Mouse (Mus musculus): ENCODE measurements around the gene Ephx3. TPM values are rescaled to one million over a fixed set of nuclear protein-coding genes. Genes with fewer than 3 reads are reported as not detected.

Ephx3 gene
- polyA plus RNA-seq, 1 experiment from 2014 or later: not detected

DNA sequence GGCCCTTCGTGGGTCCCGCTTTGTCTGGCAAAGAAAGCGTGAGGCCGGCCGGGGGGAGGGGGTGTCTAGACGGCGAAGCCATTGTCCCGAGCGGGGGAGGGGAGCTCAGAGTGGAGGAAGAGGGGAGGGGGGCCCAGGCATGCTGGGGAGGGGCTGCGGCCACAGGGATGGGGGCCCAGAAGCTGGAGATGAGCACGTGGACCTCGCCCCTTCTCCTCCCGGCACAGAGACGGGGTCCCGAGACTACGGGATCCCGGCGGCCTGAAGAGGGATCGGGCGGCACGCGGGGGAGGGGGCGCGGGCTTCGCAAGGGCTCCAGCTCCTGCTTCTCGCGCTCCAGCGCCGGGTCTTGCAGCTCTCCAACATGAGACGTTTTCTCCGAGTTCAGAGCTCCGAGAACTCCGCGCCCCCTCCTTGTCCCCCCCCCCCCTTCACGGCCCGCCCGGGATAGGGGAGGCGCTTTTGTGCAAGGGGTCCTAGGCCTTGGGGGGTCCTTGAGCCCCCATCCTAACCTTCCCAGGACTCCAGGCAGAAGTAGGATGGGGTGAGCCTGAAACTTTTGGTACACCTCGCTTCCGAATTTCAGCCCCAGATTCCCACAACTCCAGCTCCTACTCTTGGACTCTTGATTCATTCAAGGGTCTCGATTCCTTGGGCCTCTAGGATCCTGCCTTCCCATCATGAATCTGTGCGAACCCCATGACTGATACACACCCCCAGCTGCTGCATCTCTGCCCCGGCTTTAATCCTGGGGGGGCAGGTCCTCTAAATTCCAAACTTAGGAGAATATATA, 23.4 kb downstream of the Ephx3 start:
- Histone ChIP-seq H3K9ac (ENCODE audit: low read length) (peak overlapping the region; percentile 70), H3K4me1 (ENCODE audit: control insufficient read depth, insufficient read depth, low read length) (peaks cover 4% of the 10 kb centered on the region), H3K4me3 (ENCODE audit: low read depth, low read length) (peak overlapping the region; percentile 43), H3K4me2 (ENCODE audit: low read length) (peak overlapping the region; percentile 82), H3K27ac (ENCODE audit: low read depth, low read length) (peak overlapping the region; percentile 79), H3K9me3 (replicated peaks; ENCODE audit: control insufficient read depth, low read length) (no peaks in the 10 kb centered on the region), H3K27me3 (replicated peaks; ENCODE audit: control insufficient read depth, insufficient read depth, low read length) (no peaks in the 10 kb centered on the region), H3K36me3 (ENCODE audit: control insufficient read depth, insufficient read depth, low read length) (no peaks in the 10 kb centered on the region)
- under 1% methylated on average over 37 of the region's 43 CpGs for WGBS
- ATAC-seq (peak; percentile 69), DNase-seq (ENCODE audit: low spot score) (peak; percentile 91)

DNA sequence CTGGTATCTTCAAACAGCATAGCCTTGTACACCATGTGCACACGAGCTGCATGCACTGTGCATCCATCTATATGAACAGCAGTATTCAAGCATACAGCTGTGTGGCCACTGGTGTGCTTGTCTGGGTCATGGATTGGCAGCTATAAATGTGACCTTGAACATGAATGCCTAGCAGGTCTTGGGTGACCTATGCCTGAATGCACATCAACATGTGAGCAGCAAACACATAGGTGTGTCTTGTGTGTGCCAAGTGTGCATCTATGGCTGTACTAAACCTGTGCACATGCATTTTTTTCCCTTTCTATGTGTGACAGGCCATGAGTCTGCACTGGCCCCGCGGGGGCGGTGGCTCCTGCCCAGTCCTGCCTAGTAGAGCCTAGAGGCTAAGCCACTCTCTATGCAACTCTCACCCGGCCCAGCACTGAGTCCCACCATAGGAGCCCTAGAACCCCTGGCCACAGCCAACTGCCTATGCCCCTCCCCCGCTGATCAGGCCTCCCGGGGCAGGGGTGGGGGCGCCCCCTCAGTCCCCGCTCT, 24.0 kb downstream of the Ephx3 start:
- Histone ChIP-seq H3K4me2 (ENCODE audit: low read length) (peak overlapping the region; percentile 82), H3K27ac (ENCODE audit: low read depth, low read length) (peak overlapping the region; percentile 79), H3K4me3 (ENCODE audit: low read depth, low read length) (peak overlapping the region; percentile 43), H3K36me3 (ENCODE audit: control insufficient read depth, insufficient read depth, low read length) (no peaks in the 10 kb centered on the region), H3K9me3 (replicated peaks; ENCODE audit: control insufficient read depth, low read length) (no peaks in the 10 kb centered on the region), H3K27me3 (replicated peaks; ENCODE audit: control insufficient read depth, insufficient read depth, low read length) (no peaks in the 10 kb centered on the region), H3K9ac (ENCODE audit: low read length) (peak overlapping the region; percentile 70), H3K4me1 (ENCODE audit: control insufficient read depth, insufficient read depth, low read length) (peaks cover 4% of the 10 kb centered on the region)
- WGBS: 5% methylated on average over 9 of the region's 9 CpGs
- no peak for DNase-seq (ENCODE audit: low spot score)
- ATAC-seq: peak; percentile 77

DNA sequence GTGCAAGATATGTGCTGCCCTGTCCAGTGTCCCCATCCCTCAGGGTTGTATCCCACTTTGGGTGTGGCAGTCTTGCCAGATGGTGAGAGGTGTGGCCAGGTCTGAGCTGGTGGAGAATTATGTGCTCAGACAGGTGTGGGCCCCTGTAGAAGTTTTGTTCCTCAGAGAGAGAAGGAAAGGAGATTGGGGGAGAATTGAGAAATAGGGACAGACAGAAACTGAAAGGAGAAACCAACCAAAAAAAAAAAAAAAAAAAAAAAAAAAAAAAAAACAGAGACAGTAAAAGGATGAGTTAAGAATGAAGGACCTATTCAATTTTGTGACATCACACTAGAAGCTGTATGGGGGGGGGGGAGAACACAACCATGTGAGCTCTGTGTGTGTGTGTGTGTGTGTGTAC, 24.6 kb downstream of the Ephx3 start:
- Histone ChIP-seq H3K9ac (ENCODE audit: low read length) (no peak overlapping the region), H3K9me3 (replicated peaks; ENCODE audit: control insufficient read depth, low read length) (no peaks in the 10 kb centered on the region), H3K27me3 (replicated peaks; ENCODE audit: control insufficient read depth, insufficient read depth, low read length) (no peaks in the 10 kb centered on the region), H3K4me3 (ENCODE audit: low read depth, low read length) (no peak overlapping the region), H3K4me1 (ENCODE audit: control insufficient read depth, insufficient read depth, low read length) (peaks cover 4% of the 10 kb centered on the region), H3K4me2 (ENCODE audit: low read length) (no peak overlapping the region), H3K36me3 (ENCODE audit: control insufficient read depth, insufficient read depth, low read length) (no peaks in the 10 kb centered on the region), H3K27ac (ENCODE audit: low read depth, low read length) (peak overlapping the region; percentile 52; the same call in 1 of the 2 replicates)
- DNase-seq (ENCODE audit: low spot score): no peak
- ATAC-seq: no peak

DNA sequence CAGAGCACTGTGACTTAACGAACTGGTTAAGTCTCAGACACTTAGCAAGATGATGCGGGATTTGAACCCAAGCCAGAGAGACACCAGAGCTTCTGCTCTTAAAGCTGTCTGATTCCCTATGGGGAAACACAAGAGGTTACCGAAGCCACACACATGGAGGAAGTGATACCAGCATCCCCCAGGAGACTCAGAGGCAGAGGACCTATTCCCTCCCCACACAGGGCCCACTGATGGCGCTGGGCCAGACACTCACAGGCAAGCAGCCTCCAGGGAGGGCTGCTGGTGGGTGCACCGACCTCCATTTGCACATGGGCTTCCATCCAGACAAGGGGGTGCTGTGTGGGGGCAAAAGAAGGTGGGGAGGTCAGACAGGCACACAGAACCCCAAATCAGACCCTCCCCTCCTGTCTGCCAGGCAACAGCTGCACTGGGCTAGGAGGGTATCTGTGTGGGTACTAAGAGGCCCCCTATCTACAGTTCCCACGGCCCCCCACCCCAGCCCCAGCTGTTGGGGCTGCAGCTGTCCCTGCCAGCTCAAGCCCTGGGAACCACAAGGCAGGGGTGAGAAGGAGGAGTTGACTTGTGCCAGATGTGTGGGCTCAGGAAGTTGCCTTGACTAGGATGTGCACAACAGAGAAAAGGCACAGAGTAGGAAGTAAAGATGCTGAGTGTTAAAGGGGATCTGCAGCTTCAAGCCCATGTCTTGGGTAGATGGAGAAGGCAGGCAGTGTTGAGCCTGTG, 25.3 kb downstream of the Ephx3 start:
- Histone ChIP-seq H3K4me1 (ENCODE audit: control insufficient read depth, insufficient read depth, low read length) (peaks cover 4% of the 10 kb centered on the region), H3K9ac (ENCODE audit: low read length) (no peak overlapping the region), H3K36me3 (ENCODE audit: control insufficient read depth, insufficient read depth, low read length) (no peaks in the 10 kb centered on the region), H3K4me3 (ENCODE audit: low read depth, low read length) (no peak overlapping the region), H3K27ac (ENCODE audit: low read depth, low read length) (peak overlapping the region; percentile 52; the same call in 1 of the 2 replicates), H3K27me3 (replicated peaks; ENCODE audit: control insufficient read depth, insufficient read depth, low read length) (no peaks in the 10 kb centered on the region), H3K9me3 (replicated peaks; ENCODE audit: control insufficient read depth, low read length) (no peaks in the 10 kb centered on the region), H3K4me2 (ENCODE audit: low read length) (no peak overlapping the region)
- DNase-seq (ENCODE audit: low spot score) (peak; percentile 28), ATAC-seq (no peak)
- 58% methylated on average over 6 of the region's 6 CpGs for WGBS

DNA sequence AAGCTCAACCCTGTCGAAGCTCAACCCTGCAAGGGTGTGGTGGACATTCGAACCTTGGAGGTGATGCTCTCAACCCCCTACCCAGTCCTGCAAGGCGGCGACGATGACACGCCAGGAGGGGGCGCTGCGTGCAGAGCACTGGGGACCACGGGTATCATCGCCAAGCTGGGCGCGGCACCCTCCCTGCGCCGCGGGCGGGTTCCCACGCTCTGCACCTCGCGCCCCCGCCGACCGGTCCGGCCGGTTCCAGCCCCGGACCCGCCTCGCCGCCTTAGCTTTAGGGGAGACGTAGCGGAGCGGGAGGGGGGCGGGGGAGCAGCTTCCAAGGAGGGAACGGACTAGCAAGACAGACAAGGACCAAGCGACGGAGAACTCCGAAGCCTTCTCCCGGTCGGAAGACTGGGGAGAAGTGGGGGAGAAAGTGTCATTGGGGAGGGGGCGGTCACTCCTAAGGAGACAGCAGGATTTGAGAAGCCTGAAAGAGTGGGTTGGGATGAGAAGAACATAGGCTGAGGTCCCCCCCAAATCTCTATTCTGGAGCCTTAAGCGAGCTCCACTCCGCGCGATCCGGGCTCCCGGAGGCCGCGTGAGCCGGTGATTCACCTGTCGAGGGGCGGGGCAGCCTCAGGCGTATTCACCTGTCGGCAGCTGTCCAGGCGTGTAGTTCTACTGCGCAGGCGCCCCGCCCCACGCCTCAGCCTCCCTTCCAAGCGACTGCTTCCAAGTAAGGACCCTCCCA, 27.1 kb downstream of the Ephx3 start:
- Histone ChIP-seq H3K9me3 (replicated peaks; ENCODE audit: control insufficient read depth, low read length) (no peaks in the 10 kb centered on the region), H3K4me2 (ENCODE audit: low read length) (peak overlapping the region; percentile 88), H3K27ac (ENCODE audit: low read depth, low read length) (no peak overlapping the region), H3K27me3 (replicated peaks; ENCODE audit: control insufficient read depth, insufficient read depth, low read length) (no peaks in the 10 kb centered on the region), H3K36me3 (ENCODE audit: control insufficient read depth, insufficient read depth, low read length) (0 out of 2 replicates have a peak, but pooled peaks cover 5% of the 10 kb centered on the region), H3K9ac (ENCODE audit: low read length) (peak overlapping the region; percentile 67), H3K4me3 (ENCODE audit: low read depth, low read length) (peak overlapping the region; percentile 58), H3K4me1 (ENCODE audit: control insufficient read depth, insufficient read depth, low read length) (peaks cover 4% of the 10 kb centered on the region)
- ATAC-seq: peak; percentile 45
- peak; percentile 76 for DNase-seq (ENCODE audit: low spot score)
- WGBS: 2% methylated on average over 57 of the region's 58 CpGs

- H3K9ac ChIP-seq (ENCODE audit: low read length): no peak overlapping the region
- no peak overlapping the region for H3K4me3 ChIP-seq (ENCODE audit: low read depth, low read length)
- no peaks in the 10 kb centered on the region for H3K9me3 ChIP-seq (replicated peaks; ENCODE audit: control insufficient read depth, low read length)
- 80% methylated on average over 4 of the region's 4 CpGs for WGBS
- peaks cover 12% of the 10 kb centered on the region; the same call in 1 of the 2 replicates for H3K36me3 ChIP-seq (ENCODE audit: control insufficient read depth, insufficient read depth, low read length)
- peaks cover 4% of the 10 kb centered on the region for H3K4me1 ChIP-seq (ENCODE audit: control insufficient read depth, insufficient read depth, low read length)
- no peaks in the 10 kb centered on the region for H3K27me3 ChIP-seq (replicated peaks; ENCODE audit: control insufficient read depth, insufficient read depth, low read length)
- no peak overlapping the region for H3K27ac ChIP-seq (ENCODE audit: low read depth, low read length)
- H3K4me2 ChIP-seq (ENCODE audit: low read length): no peak overlapping the region
- DNase-seq (ENCODE audit: low spot score): no peak
- no peak for ATAC-seq
Measured at GRCm38 (mm10) chr17:32160882-32161281, 28.5 kb downstream of the Ephx3 start.

DNA sequence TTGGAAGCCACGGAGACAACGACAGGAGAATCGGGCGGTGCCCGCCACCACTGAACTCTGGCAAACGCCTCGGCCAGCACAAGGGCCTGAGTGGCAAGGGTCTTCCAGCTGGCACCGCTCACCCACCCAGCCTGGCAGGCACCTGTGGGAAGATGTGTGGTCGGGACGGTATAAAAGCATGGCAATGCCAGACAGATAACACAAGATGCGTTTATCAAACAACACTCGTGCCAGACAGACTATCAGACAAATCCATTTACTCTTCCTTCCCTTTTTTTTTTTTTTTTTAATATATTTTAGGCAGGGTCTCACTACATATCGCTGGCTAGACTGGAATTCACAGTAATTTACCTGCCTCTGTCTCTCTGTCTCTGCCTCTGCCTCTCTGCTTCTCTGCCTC, 30.5 kb downstream of the Ephx3 start:
- no peak overlapping the region for H3K4me3 ChIP-seq (ENCODE audit: low read depth, low read length)
- no peak overlapping the region for H3K4me2 ChIP-seq (ENCODE audit: low read length)
- no peak for DNase-seq (ENCODE audit: low spot score)
- H3K4me1 ChIP-seq (ENCODE audit: control insufficient read depth, insufficient read depth, low read length): no peaks in the 10 kb centered on the region; the same call in none of the 2 replicates
- ATAC-seq: no peak
- H3K27me3 ChIP-seq (replicated peaks; ENCODE audit: control insufficient read depth, insufficient read depth, low read length): no peaks in the 10 kb centered on the region
- H3K9ac ChIP-seq (ENCODE audit: low read length): no peak overlapping the region
- 89% methylated on average over 13 of the region's 13 CpGs for WGBS
- H3K27ac ChIP-seq (ENCODE audit: low read depth, low read length): no peak overlapping the region
- H3K9me3 ChIP-seq (replicated peaks; ENCODE audit: control insufficient read depth, low read length): no peaks in the 10 kb centered on the region
- peaks cover 24% of the 10 kb centered on the region for H3K36me3 ChIP-seq (ENCODE audit: control insufficient read depth, insufficient read depth, low read length)

- H3K4me2 ChIP-seq (ENCODE audit: low read length): no peak overlapping the region
- no peak overlapping the region for H3K27ac ChIP-seq (ENCODE audit: low read depth, low read length)
- ATAC-seq (peak; percentile 49; the same call in 1 of the 2 replicates), DNase-seq (ENCODE audit: low spot score) (peak; percentile 33)
- no peaks in the 10 kb centered on the region for H3K9me3 ChIP-seq (replicated peaks; ENCODE audit: control insufficient read depth, low read length)
- WGBS: 87% methylated on average over 8 of the region's 8 CpGs
- H3K36me3 ChIP-seq (ENCODE audit: control insufficient read depth, insufficient read depth, low read length): peaks cover 46% of the 10 kb centered on the region
- no peak overlapping the region for H3K4me3 ChIP-seq (ENCODE audit: low read depth, low read length)
- no peaks in the 10 kb centered on the region for H3K4me1 ChIP-seq (ENCODE audit: control insufficient read depth, insufficient read depth, low read length)
- H3K27me3 ChIP-seq (replicated peaks; ENCODE audit: control insufficient read depth, insufficient read depth, low read length): no peaks in the 10 kb centered on the region
- no peak overlapping the region for H3K9ac ChIP-seq (ENCODE audit: low read length)
Measured at GRCm38 (mm10) chr17:32146718-32147117, 42.6 kb downstream of the Ephx3 start.

Measured in forebrain, embryonic 14.5 days (tissue).